In the genomic region with DNA sequence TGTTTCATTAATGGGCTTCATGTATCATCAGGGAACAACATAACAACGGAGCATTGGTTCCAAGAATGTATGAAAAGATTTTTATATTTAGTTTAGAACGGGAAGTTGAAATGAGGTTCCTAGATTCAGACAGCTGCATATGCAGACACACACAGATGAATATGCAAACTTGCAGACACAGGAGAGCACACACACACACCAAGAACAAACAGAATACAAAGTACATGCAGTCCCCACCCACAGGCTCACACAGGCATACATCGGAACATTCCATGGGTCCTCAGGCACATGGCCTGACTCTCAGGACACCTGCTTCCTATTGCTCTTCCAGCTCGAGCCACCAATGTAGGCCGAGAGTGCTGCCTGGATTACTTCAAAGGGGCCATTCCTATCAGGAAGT, we compare ENCODE assay signal across 24 mouse cellular contexts. TPM values are rescaled to one million over a fixed set of nuclear protein-coding genes. Genes with fewer than 3 reads are reported as not detected.
A peak's percentile ranks its signal among the peaks of the same experiment; 100 is the strongest.
DNase-seq lines count a peak whose midpoint lies in the region; ATAC-seq lines count a peak whose summit lies in the region.
"Had no signal": no experiment of that assay in that cellular context is flagged by ENCODE, and none has a peak within 500 bp of the region (broad histone marks: within the 10 kb centered on the region; RNA-seq: fewer than 3 reads in every experiment).

No protein-coding gene starts in this region.

- no peaks in the 10 kb centered on the region for H3K27me3 ChIP-seq in midbrain, embryonic 13.5 days
- no peaks in the 10 kb centered on the region for H3K27me3 ChIP-seq in midbrain, embryonic 15.5 days (replicated peaks)
- H3K27me3 ChIP-seq: forebrain, embryonic 13.5 days; hindbrain, embryonic 13.5 days had no signal

- no peak for ATAC-seq in midbrain, embryonic 13.5 days
- ATAC-seq in midbrain, embryonic 15.5 days (replicated peaks): no peak
- ATAC-seq: activated CD4-positive, CD25-positive, alpha-beta regulatory T cell, adult 4 months; CD4-positive, CD25-positive, alpha-beta regulatory T cell, adult 4 months; forebrain, embryonic 13.5 days; forebrain, embryonic 16.5 days; hindbrain, embryonic 16.5 days had no signal

- H3K4me1 ChIP-seq in midbrain, embryonic 13.5 days (replicated peaks): peaks cover 15% of the 10 kb centered on the region
- peaks cover 7% of the 10 kb centered on the region for H3K4me1 ChIP-seq in midbrain, embryonic 15.5 days

- DNase-seq in layer of hippocampus, adult 9-11 months: peak; percentile 51
- no peak for DNase-seq in layer of hippocampus, adult 8-10 months (ENCODE audit: low spot score in 2 of 2)
- peak; percentile 46 for DNase-seq in brain, adult 2 months (ENCODE audit: low read depth, low spot score)
- no peak for DNase-seq in ovary, adult 18-20 months (ENCODE audit: low spot score)
- DNase-seq: cerebellum, adult 18-20 months; cerebellum, adult 9-10 months; cerebellum, postnatal 14 days; gastrocnemius, postnatal 25 days; heart, adult 18-20 months; heart, postnatal 10 days; heart, postnatal 36 days had no signal

- H3K27ac ChIP-seq in midbrain, embryonic 13.5 days: no peak overlapping the region
- H3K27ac ChIP-seq in midbrain, embryonic 15.5 days: no peak overlapping the region
- H3K27ac ChIP-seq: forebrain, embryonic 10.5 days; forebrain, embryonic 13.5 days; heart, embryonic 15.5 days; hindbrain, embryonic 10.5 days; hindbrain, embryonic 13.5 days had no signal

- no peak overlapping the region for H3K4me2 ChIP-seq in midbrain, embryonic 13.5 days (replicated peaks)
- H3K4me2 ChIP-seq in midbrain, embryonic 15.5 days: no peak overlapping the region
- H3K4me2 ChIP-seq: forebrain, embryonic 13.5 days; heart, embryonic 12.5 days; heart, embryonic 15.5 days; hindbrain, embryonic 13.5 days had no signal

- no peaks in the 10 kb centered on the region for H3K9me3 ChIP-seq in midbrain, embryonic 13.5 days
- H3K9me3 ChIP-seq in midbrain, embryonic 15.5 days: no peaks in the 10 kb centered on the region
- H3K9me3 ChIP-seq: forebrain, embryonic 10.5 days; forebrain, embryonic 13.5 days; heart, embryonic 12.5 days; heart, embryonic 15.5 days; hindbrain, embryonic 10.5 days; hindbrain, embryonic 13.5 days had no signal

- no peaks in the 10 kb centered on the region for H3K36me3 ChIP-seq in midbrain, embryonic 13.5 days
- no peaks in the 10 kb centered on the region for H3K36me3 ChIP-seq in midbrain, embryonic 15.5 days (replicated peaks)
- H3K36me3 ChIP-seq: forebrain, embryonic 10.5 days; heart, embryonic 12.5 days; heart, embryonic 15.5 days; hindbrain, embryonic 10.5 days; hindbrain, embryonic 13.5 days had no signal

- H3K4me3 ChIP-seq in midbrain, embryonic 13.5 days (replicated peaks): no peak overlapping the region
- H3K4me3 ChIP-seq in midbrain, embryonic 15.5 days: no peak overlapping the region
- H3K4me3 ChIP-seq: forebrain, embryonic 10.5 days; forebrain, embryonic 13.5 days; heart, embryonic 12.5 days; heart, embryonic 15.5 days; hindbrain, embryonic 10.5 days; hindbrain, embryonic 13.5 days had no signal

- H3K9ac ChIP-seq in midbrain, embryonic 13.5 days (replicated peaks): 0 out of 2 replicates have a peak overlapping the region, but pooled peaks have one; percentile 7
- H3K9ac ChIP-seq in midbrain, embryonic 15.5 days: no peak overlapping the region
- H3K9ac ChIP-seq: forebrain, embryonic 13.5 days; heart, embryonic 12.5 days; heart, embryonic 15.5 days; hindbrain, embryonic 13.5 days had no signal

- 83% methylated on average over 5 of the region's 5 CpGs for WGBS in midbrain, embryonic 13.5 days
- 86% methylated on average over 5 of the region's 5 CpGs for WGBS in midbrain, embryonic 15.5 days

RNA-seq across cellular contexts. Expression of gene Ccl17, which starts 0.6 kb away (rescaled TPM):
- 10 to 100 TPM in 1 of 4 experiments, 1 to 10 TPM in 3; 3.7 to 10.8 (median 6.9) TPM for total RNA-seq in layer of hippocampus, adult 8-10 months (2022)
- polyA plus RNA-seq in midbrain, embryonic 13.5 days (2015; fragmentation: Nextera tagmentation; extraction: Ambion mirVana): 0.46 TPM in 1 of 2 replicates, not detected in the other
- polyA plus RNA-seq in midbrain, embryonic 15.5 days (2015; fragmentation: Nextera tagmentation; extraction: Ambion mirVana): 0.50 and 0.74 TPM in 2 replicates
- total RNA-seq: gastrocnemius, postnatal 25 days; heart, postnatal 10 days; heart, postnatal 36 days had no signal
- polyA plus RNA-seq: CD4-positive, CD25-positive, alpha-beta regulatory T cell, adult 4 months; embryonic facial prominence, embryonic 11.5 days; forebrain, embryonic 10.5 days; forebrain, embryonic 13.5 days; hindbrain, embryonic 10.5 days; hindbrain, embryonic 13.5 days had no signal

RNA-seq across cellular contexts. Expression of gene Coq9, which starts 27.3 kb away (rescaled TPM):
- total RNA-seq in layer of hippocampus, adult 8-10 months (2022): 10 to 100 TPM; 83.6 to 98.9 (median 87.1) TPM
- polyA plus RNA-seq in midbrain, embryonic 13.5 days (2015; fragmentation: Nextera tagmentation; extraction: Ambion mirVana): 56.1 and 61.6 TPM in 2 replicates
- polyA plus RNA-seq in midbrain, embryonic 15.5 days (2015; fragmentation: Nextera tagmentation; extraction: Ambion mirVana): 56.8 and 58.3 TPM in 2 replicates

RNA-seq across cellular contexts. Expression of gene Ciapin1, which starts 27.3 kb away (rescaled TPM):
- total RNA-seq in layer of hippocampus, adult 8-10 months (2022): 10 to 100 TPM; 62.0 to 88.0 (median 71.0) TPM
- polyA plus RNA-seq in midbrain, embryonic 13.5 days (2015; fragmentation: Nextera tagmentation; extraction: Ambion mirVana): 202 and 203 TPM in 2 replicates
- polyA plus RNA-seq in midbrain, embryonic 15.5 days (2015; fragmentation: Nextera tagmentation; extraction: Ambion mirVana): 211 and 217 TPM in 2 replicates

RNA-seq across cellular contexts. Expression of gene Cx3cl1, which starts 39.0 kb away (rescaled TPM):
- total RNA-seq in layer of hippocampus, adult 8-10 months (2022): 100 to 1,000 TPM; 333 to 386 (median 359) TPM
- 14.2 and 14.5 TPM in 2 replicates for polyA plus RNA-seq in midbrain, embryonic 13.5 days (2015; fragmentation: Nextera tagmentation; extraction: Ambion mirVana)
- polyA plus RNA-seq in midbrain, embryonic 15.5 days (2015; fragmentation: Nextera tagmentation; extraction: Ambion mirVana): 34.2 and 41.3 TPM in 2 replicates
- polyA plus RNA-seq: activated CD4-positive, CD25-positive, alpha-beta regulatory T cell, adult 4 months; CD4-positive, CD25-positive, alpha-beta regulatory T cell, adult 4 months had no signal

RNA-seq across cellular contexts. Expression of gene Polr2c, which starts 46.4 kb away (rescaled TPM):
- total RNA-seq in layer of hippocampus, adult 8-10 months (2022): 10 to 100 TPM; 62.9 to 80.4 (median 72.9) TPM
- polyA plus RNA-seq in midbrain, embryonic 13.5 days (2015; fragmentation: Nextera tagmentation; extraction: Ambion mirVana): 133 and 140 TPM in 2 replicates
- polyA plus RNA-seq in midbrain, embryonic 15.5 days (2015; fragmentation: Nextera tagmentation; extraction: Ambion mirVana): 117 and 122 TPM in 2 replicates

Comparison
In these comparisons a context has a peak if more than half of its experiments do, and no peak if none do; other contexts are left out.
1. DNase-seq: peak in layer of hippocampus, adult 9-11 months (single experiment) and brain, adult 2 months (single experiment); none in layer of hippocampus, adult 8-10 months (0 of 2) and ovary, adult 18-20 months (single experiment).